Mouse (Mus musculus) lung, postnatal 10 days (tissue): ENCODE data around the gene Rnf216.

Experiments used
- DNase-seq: peaks from one replicate; pipeline ENCODE4 v3.0.0; 2021

Gene Rnf216

GRCm38 (mm10) chr5:142958464-142958863 lies 154.3 kb downstream of the Rnf216 start:
- DNase-seq = no peak

GRCm38 (mm10) chr5:142956956-142957703 lies 155.7 kb downstream of the Rnf216 start:
- DNase-seq = no peak

- DNase-seq = no peak
These were observed 159.2 kb downstream of the Rnf216 start for GRCm38 (mm10) chr5:142953641-142954040.

- DNase-seq = no peak
These were observed 162.4 kb downstream of the Rnf216 start for GRCm38 (mm10) chr5:142950405-142950804.

GRCm38 (mm10) chr5:142949580-142949979 lies 163.2 kb downstream of the Rnf216 start:
- no peak for DNase-seq

- DNase-seq = no peak
These were observed 165.3 kb downstream of the Rnf216 start for GRCm38 (mm10) chr5:142947460-142947859.

- DNase-seq = peak; percentile 72
These were observed 167.7 kb downstream of the Rnf216 start for GRCm38 (mm10) chr5:142944979-142945682.
